Mouse (Mus musculus): ENCODE results near the gene Lrrc56. TPM values are rescaled to one million over a fixed set of nuclear protein-coding genes. Genes with fewer than 3 reads are reported as not detected.

Gene Lrrc56
- polyA plus RNA-seq, 1 experiment from 2014 or later, result 8.7 TPM

DNA sequence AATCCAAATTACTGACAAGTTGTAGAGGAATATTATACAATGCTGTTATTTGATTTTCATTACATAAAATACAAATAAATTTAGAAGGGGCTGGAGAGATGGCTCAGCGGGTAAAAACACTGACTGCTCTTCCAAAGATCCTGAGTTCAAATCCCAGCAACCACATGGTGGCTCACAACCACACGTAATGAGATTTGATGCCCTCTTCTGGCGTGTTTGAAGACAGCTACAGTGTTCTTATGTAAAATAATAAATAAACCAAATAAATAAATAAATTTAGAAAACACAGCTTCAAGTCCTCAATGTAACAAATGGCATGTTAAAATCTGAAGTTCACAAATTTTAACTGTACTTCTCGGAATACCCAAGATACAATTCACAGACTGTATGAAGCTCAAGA, 18.9 kb upstream of the Lrrc56 start:
- Histone ChIP-seq H3K4me3 (ENCODE audit: low read depth, low read length) (no peak overlapping the region), H3K9ac (replicated peaks; ENCODE audit: low read length) (no peak overlapping the region), H3K36me3 (replicated peaks; ENCODE audit: control insufficient read depth, insufficient read depth, low read depth, low read length) (no peaks in the 10 kb centered on the region), H3K4me2 (ENCODE audit: low read depth, low read length) (no peak overlapping the region), H3K27me3 (ENCODE audit: control insufficient read depth, insufficient read depth, low read length) (no peaks in the 10 kb centered on the region), H3K9me3 (replicated peaks; ENCODE audit: control insufficient read depth, low read length) (no peaks in the 10 kb centered on the region), H3K4me1 (ENCODE audit: control insufficient read depth, insufficient read depth, low read length) (no peaks in the 10 kb centered on the region), H3K27ac (replicated peaks; ENCODE audit: low read depth, low read length) (no peak overlapping the region)
- no peak for ATAC-seq (replicated peaks; ENCODE audit: insufficient number of reproducible peaks, low FRiP score, low TSS enrichment, low read depth)
- 84% methylated on average over 4 of the region's 4 CpGs for WGBS
- DNase-seq (ENCODE audit: low spot score), result no peak

DNA sequence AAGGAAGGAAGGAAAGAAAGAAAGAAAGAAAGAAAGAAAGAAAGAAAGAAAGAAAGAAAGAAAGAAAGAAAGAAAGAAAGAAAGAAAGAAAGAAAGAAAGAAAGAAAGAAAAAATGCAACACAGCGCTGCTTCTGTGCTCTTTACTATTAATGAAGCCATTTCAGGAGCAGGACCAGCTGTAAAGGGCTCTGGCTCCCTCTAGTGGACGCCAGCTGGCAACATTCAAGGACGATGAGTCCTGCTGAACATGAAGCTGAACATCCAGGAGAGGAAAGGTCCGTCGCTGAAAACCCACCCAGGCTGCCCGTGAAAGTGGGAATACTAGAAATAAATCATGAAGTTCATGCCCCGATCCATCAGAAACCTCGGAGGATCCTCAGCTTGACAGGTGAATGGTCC, 17.8 kb upstream of the Lrrc56 start:
- no peak overlapping the region for H3K4me2 ChIP-seq (ENCODE audit: low read depth, low read length)
- WGBS, result 2% methylated on average over 8 of the region's 8 CpGs
- H3K4me1 ChIP-seq (ENCODE audit: control insufficient read depth, insufficient read depth, low read length), result no peaks in the 10 kb centered on the region
- H3K27me3 ChIP-seq (ENCODE audit: control insufficient read depth, insufficient read depth, low read length), result no peaks in the 10 kb centered on the region
- H3K27ac ChIP-seq (replicated peaks; ENCODE audit: low read depth, low read length), result no peak overlapping the region
- H3K9ac ChIP-seq (replicated peaks; ENCODE audit: low read length), result no peak overlapping the region
- ATAC-seq (replicated peaks; ENCODE audit: insufficient number of reproducible peaks, low FRiP score, low TSS enrichment, low read depth), result no peak
- no peaks in the 10 kb centered on the region for H3K9me3 ChIP-seq (replicated peaks; ENCODE audit: control insufficient read depth, low read length)
- no peak overlapping the region for H3K4me3 ChIP-seq (ENCODE audit: low read depth, low read length)
- H3K36me3 ChIP-seq (replicated peaks; ENCODE audit: control insufficient read depth, insufficient read depth, low read depth, low read length), result no peaks in the 10 kb centered on the region
- DNase-seq (ENCODE audit: low spot score), result peak; percentile 94

DNA sequence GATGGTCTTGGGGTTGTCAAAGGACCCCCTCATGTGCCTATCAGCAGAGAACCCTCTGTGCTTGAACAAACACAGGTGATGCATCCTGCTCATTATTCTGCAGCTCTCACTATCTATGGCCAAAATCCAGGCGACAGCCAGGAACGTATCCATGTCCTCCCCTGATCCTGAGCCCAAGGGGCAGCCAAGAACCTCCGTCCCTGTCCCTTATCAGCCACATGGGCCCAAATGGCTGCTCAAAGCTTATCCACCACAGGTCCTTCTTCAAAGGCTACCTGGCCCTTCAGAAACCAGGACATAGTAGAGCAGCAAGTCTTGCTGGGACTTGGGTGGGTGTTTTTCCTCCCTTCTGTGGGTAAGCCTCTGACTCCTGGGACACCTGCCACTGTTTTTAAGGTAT, 5.8 kb upstream of the Lrrc56 start:
- no peak for DNase-seq (ENCODE audit: low spot score)
- H3K27ac ChIP-seq (replicated peaks; ENCODE audit: low read depth, low read length), result no peak overlapping the region
- no peak overlapping the region for H3K4me2 ChIP-seq (ENCODE audit: low read depth, low read length)
- peaks cover 3% of the 10 kb centered on the region; the same call in 1 of the 2 replicates for H3K4me1 ChIP-seq (ENCODE audit: control insufficient read depth, insufficient read depth, low read length)
- no peaks in the 10 kb centered on the region for H3K27me3 ChIP-seq (ENCODE audit: control insufficient read depth, insufficient read depth, low read length)
- no peak overlapping the region for H3K4me3 ChIP-seq (ENCODE audit: low read depth, low read length)
- WGBS, result 88% methylated on average over 3 of the region's 3 CpGs
- no peak for ATAC-seq (replicated peaks; ENCODE audit: insufficient number of reproducible peaks, low FRiP score, low TSS enrichment, low read depth)
- no peak overlapping the region for H3K9ac ChIP-seq (replicated peaks; ENCODE audit: low read length)
- H3K9me3 ChIP-seq (replicated peaks; ENCODE audit: control insufficient read depth, low read length), result no peaks in the 10 kb centered on the region
- peaks cover 3% of the 10 kb centered on the region for H3K36me3 ChIP-seq (replicated peaks; ENCODE audit: control insufficient read depth, insufficient read depth, low read depth, low read length)

DNA sequence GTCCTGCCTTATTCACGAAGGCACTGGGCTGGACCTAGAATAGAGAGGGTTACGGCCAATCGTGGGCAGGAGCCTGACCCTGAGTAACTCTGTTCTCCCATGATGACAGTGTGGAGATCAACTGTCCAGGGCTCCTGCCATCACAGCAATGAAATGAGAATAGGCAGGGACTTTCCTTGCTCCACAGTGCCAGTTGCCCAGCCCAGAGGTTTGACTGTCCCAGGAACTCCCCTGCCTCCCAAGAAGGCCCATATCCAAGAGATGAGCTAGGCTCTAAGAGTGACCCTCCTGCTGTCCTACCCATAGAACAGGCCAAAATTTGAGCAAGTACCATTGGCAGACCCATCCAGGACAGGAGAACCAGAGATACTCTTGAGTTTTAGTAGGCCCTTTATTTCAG, 5.2 kb upstream of the Lrrc56 start:
- Histone ChIP-seq H3K36me3 (replicated peaks; ENCODE audit: control insufficient read depth, insufficient read depth, low read depth, low read length) (peaks cover 3% of the 10 kb centered on the region), H3K9ac (replicated peaks; ENCODE audit: low read length) (no peak overlapping the region), H3K4me2 (ENCODE audit: low read depth, low read length) (no peak overlapping the region), H3K4me3 (ENCODE audit: low read depth, low read length) (no peak overlapping the region), H3K27me3 (ENCODE audit: control insufficient read depth, insufficient read depth, low read length) (no peaks in the 10 kb centered on the region), H3K27ac (replicated peaks; ENCODE audit: low read depth, low read length) (no peak overlapping the region), H3K9me3 (replicated peaks; ENCODE audit: control insufficient read depth, low read length) (no peaks in the 10 kb centered on the region), H3K4me1 (ENCODE audit: control insufficient read depth, insufficient read depth, low read length) (peaks cover 3% of the 10 kb centered on the region; the same call in 1 of the 2 replicates)
- 96% methylated on average over 3 of the region's 3 CpGs for WGBS
- ATAC-seq (replicated peaks; ENCODE audit: insufficient number of reproducible peaks, low FRiP score, low TSS enrichment, low read depth), result no peak
- no peak for DNase-seq (ENCODE audit: low spot score)

DNA sequence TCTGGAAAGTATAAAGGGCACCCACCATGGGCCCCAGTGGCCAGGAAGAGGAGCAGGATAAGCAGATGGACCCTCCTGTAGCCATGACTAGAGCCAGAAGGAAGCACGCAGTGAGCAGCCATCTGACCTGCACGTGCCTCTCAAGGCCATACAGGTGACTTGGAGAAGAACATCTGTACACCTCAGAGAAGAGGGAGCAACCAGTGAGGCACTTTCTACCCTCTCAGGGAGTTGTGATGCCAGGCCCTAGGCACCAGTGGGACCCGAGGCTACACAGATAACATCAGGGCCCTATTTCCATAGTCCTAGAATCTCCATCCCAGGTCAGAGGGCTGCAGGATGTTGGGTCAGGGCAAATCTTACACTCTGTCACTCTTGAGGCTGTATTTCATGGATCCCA, 3.7 kb upstream of the Lrrc56 start:
- ATAC-seq (replicated peaks; ENCODE audit: insufficient number of reproducible peaks, low FRiP score, low TSS enrichment, low read depth), result no peak
- no peaks in the 10 kb centered on the region for H3K27me3 ChIP-seq (ENCODE audit: control insufficient read depth, insufficient read depth, low read length)
- peaks cover 3% of the 10 kb centered on the region for H3K36me3 ChIP-seq (replicated peaks; ENCODE audit: control insufficient read depth, insufficient read depth, low read depth, low read length)
- no peak overlapping the region for H3K27ac ChIP-seq (replicated peaks; ENCODE audit: low read depth, low read length)
- H3K4me2 ChIP-seq (ENCODE audit: low read depth, low read length), result no peak overlapping the region
- WGBS, result 89% methylated on average over 3 of the region's 3 CpGs
- no peak overlapping the region for H3K4me3 ChIP-seq (ENCODE audit: low read depth, low read length)
- H3K9me3 ChIP-seq (replicated peaks; ENCODE audit: control insufficient read depth, low read length), result no peaks in the 10 kb centered on the region
- H3K4me1 ChIP-seq (ENCODE audit: control insufficient read depth, insufficient read depth, low read length), result peaks cover 3% of the 10 kb centered on the region; the same call in 1 of the 2 replicates
- no peak for DNase-seq (ENCODE audit: low spot score)
- no peak overlapping the region for H3K9ac ChIP-seq (replicated peaks; ENCODE audit: low read length)

DNA sequence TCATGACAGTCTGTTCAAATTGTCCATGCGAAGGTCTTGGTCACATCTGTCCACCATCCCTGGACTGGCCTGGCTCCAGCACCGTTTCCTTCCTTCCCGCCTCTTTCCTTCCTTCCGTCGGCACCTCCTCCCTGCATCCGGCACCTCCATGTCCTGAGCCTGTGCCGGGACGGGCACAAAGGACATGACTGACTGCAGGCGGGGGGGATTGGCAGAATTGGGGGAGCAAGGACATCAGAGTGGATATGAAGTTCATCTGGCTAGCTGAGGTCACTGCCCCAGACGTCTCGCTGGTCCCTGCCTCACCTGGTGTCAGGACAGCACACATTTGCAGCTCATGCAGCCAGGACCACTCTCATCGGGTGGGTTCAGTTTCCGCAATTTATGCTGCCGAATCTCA, 2.9 kb upstream of the Lrrc56 start:
- 90% methylated on average over 14 of the region's 14 CpGs for WGBS
- Histone ChIP-seq H3K4me1 (ENCODE audit: control insufficient read depth, insufficient read depth, low read length) (peaks cover 3% of the 10 kb centered on the region; the same call in 1 of the 2 replicates), H3K9me3 (replicated peaks; ENCODE audit: control insufficient read depth, low read length) (no peaks in the 10 kb centered on the region), H3K27ac (replicated peaks; ENCODE audit: low read depth, low read length) (no peak overlapping the region), H3K36me3 (replicated peaks; ENCODE audit: control insufficient read depth, insufficient read depth, low read depth, low read length) (peaks cover 3% of the 10 kb centered on the region), H3K9ac (replicated peaks; ENCODE audit: low read length) (no peak overlapping the region), H3K27me3 (ENCODE audit: control insufficient read depth, insufficient read depth, low read length) (no peaks in the 10 kb centered on the region), H3K4me3 (ENCODE audit: low read depth, low read length) (no peak overlapping the region), H3K4me2 (ENCODE audit: low read depth, low read length) (no peak overlapping the region)
- ATAC-seq (replicated peaks; ENCODE audit: insufficient number of reproducible peaks, low FRiP score, low TSS enrichment, low read depth) (no peak), DNase-seq (ENCODE audit: low spot score) (no peak)

DNA sequence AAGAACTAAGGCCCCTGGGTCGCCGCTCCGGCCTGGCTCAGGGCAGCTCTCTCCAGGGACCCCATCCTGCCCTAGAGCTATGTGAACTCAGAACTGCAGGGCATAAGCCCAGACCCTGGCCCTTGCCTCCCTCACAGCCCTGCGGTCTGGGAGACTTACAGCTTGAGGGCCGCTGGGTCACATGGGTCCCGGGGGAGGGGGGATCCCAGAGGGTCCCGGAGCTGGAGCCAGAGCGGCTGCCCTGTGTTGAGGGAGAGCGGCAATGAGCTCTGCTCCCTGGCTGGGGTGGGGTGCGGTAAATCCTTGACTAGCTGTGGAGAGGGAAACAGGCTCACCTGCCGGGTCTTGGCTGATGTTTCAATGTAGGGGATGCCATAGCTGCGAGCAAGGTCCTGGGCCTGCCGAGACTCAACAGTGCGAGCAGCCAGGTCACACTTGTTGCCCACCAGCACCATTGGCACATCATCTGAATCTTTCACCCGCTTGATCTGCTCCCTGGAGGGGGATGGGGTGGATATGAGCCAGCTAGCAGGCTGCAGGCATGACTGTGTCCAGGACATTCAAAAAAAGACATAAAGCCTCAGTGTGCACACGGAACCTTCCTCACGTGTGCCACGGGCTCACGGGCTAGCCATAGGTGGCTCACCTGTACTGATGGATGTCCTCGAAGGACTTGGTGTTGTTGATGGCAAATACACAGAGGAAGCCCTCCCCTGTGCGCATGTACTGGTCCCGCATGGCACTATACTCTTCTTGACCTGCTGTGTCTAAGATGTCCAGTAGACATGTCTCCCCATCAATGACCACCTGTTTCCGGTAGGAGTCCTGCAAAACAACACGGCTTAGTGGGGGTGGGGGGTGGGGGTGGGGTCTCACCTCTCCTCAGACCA, 1.9 kb upstream of the Lrrc56 start:
- no peak for DNase-seq (ENCODE audit: low spot score)
- H3K4me3 ChIP-seq (ENCODE audit: low read depth, low read length), result no peak overlapping the region
- no peak overlapping the region for H3K27ac ChIP-seq (replicated peaks; ENCODE audit: low read depth, low read length)
- peak overlapping the region; percentile 87; the same call in 1 of the 2 replicates for H3K4me2 ChIP-seq (ENCODE audit: low read depth, low read length)
- H3K9me3 ChIP-seq (replicated peaks; ENCODE audit: control insufficient read depth, low read length), result no peaks in the 10 kb centered on the region
- no peak for ATAC-seq (replicated peaks; ENCODE audit: insufficient number of reproducible peaks, low FRiP score, low TSS enrichment, low read depth)
- peaks cover 3% of the 10 kb centered on the region for H3K36me3 ChIP-seq (replicated peaks; ENCODE audit: control insufficient read depth, insufficient read depth, low read depth, low read length)
- H3K4me1 ChIP-seq (ENCODE audit: control insufficient read depth, insufficient read depth, low read length), result peaks cover 3% of the 10 kb centered on the region; the same call in 1 of the 2 replicates
- WGBS, result 91% methylated on average over 24 of the region's 24 CpGs
- no peaks in the 10 kb centered on the region for H3K27me3 ChIP-seq (ENCODE audit: control insufficient read depth, insufficient read depth, low read length)
- H3K9ac ChIP-seq (replicated peaks; ENCODE audit: low read length), result no peak overlapping the region

DNA sequence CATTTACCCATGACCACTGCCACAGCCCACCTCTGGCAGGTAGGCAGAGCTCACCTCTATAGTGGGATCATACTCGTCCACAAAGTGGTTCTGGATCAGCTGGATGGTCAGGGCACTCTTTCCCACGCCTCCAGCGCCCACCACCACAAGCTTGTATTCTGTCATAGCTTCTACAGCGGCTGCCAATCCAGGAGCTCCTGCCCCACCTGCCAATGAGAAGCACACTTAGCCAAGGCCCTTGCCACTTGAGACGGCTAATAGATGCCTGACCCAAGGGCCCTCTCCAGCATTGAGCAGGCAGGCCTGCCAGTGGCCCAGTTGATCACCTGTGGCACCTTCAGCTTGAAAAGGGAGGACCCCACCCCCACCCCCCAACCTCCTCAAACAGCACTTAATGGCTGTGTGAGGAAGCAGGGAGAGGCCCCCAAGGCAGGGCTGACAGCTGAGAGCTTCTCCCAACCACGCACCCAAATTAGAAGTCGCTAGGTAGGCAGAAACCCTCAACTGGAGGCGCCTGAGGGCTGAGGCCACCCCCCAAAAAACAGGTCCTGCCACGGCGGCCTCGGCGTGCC, 1.1 kb upstream of the Lrrc56 start:
- Histone ChIP-seq H3K9ac (replicated peaks; ENCODE audit: low read length) (peak overlapping the region; percentile 88), H3K4me1 (ENCODE audit: control insufficient read depth, insufficient read depth, low read length) (peaks cover 3% of the 10 kb centered on the region; the same call in 1 of the 2 replicates), H3K4me2 (ENCODE audit: low read depth, low read length) (peak overlapping the region; percentile 87), H3K27me3 (ENCODE audit: control insufficient read depth, insufficient read depth, low read length) (no peaks in the 10 kb centered on the region), H3K27ac (replicated peaks; ENCODE audit: low read depth, low read length) (no peak overlapping the region), H3K4me3 (ENCODE audit: low read depth, low read length) (peak overlapping the region; percentile 88), H3K9me3 (replicated peaks; ENCODE audit: control insufficient read depth, low read length) (no peaks in the 10 kb centered on the region), H3K36me3 (replicated peaks; ENCODE audit: control insufficient read depth, insufficient read depth, low read depth, low read length) (peaks cover 3% of the 10 kb centered on the region)
- no peak for ATAC-seq (replicated peaks; ENCODE audit: insufficient number of reproducible peaks, low FRiP score, low TSS enrichment, low read depth)
- WGBS, result 25% methylated on average over 12 of the region's 12 CpGs
- no peak for DNase-seq (ENCODE audit: low spot score)
